10 mouse cellular contexts compared by ENCODE assay signal in the genomic region with DNA sequence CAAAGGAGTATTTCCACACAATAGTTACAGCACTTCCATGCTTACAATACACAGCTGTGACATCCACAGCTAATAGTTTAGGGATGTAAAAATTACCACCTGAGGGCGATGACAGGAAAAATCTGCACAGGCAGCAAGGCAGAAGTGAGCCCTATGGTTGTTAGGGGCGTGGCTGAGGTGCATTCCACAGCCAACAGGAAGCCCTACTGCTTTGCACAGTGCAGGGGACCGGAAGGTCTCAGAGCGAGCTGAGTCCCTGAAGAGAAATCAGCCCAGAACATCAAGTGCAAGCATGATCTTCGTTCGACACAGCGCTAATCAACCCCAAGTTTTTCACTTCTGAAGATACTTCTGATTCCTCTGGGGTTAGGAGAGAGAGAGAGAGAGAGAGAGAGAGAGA. TPM values are rescaled to one million over a fixed set of nuclear protein-coding genes. Genes with fewer than 3 reads are reported as not detected.
DNase-seq lines count a peak whose midpoint lies in the region; ATAC-seq and TF ChIP-seq lines count a peak whose summit lies in the region.
"Had no signal": no experiment of that assay in that cellular context is flagged by ENCODE, and none has a peak within 500 bp of the region (broad histone marks: within the 10 kb centered on the region; RNA-seq: fewer than 3 reads in every experiment).

No protein-coding gene starts in this region.

- no peak overlapping the region for H3K4me2 ChIP-seq in intestine, embryonic 15.5 days (replicated peaks)
- no peak overlapping the region for H3K4me2 ChIP-seq in hindbrain, embryonic 16.5 days (ENCODE audit: low read length)

- no peak overlapping the region for H3K9ac ChIP-seq in intestine, embryonic 15.5 days
- H3K9ac ChIP-seq in hindbrain, embryonic 16.5 days (ENCODE audit: low read depth, low read length): no peak overlapping the region

- peak; percentile 82 for DNase-seq in CD4-positive, CD25-positive, alpha-beta regulatory T cell, adult 2 months (ENCODE audit: low read depth, low spot score)
- peak; percentile 11 for DNase-seq in spleen, adult 12 weeks (ENCODE audit: low spot score)
- no peak for DNase-seq in left cerebral cortex, adult 2 months (ENCODE audit: extremely low spot score in 1 of 2, low spot score in 2 of 2)
- DNase-seq in cerebellum, postnatal 25 days: no peak
- no peak for DNase-seq in right cerebral cortex, postnatal 10 days (ENCODE audit: low spot score in 2 of 2)
- DNase-seq: adrenal gland, postnatal 14 days had no signal

- no peak overlapping the region for H3K4me3 ChIP-seq in intestine, embryonic 15.5 days (replicated peaks)
- H3K4me3 ChIP-seq in left cerebral cortex, adult 2 months: no peak overlapping the region
- H3K4me3 ChIP-seq in hindbrain, embryonic 16.5 days (ENCODE audit: low read length): no peak overlapping the region
- H3K4me3 ChIP-seq: erythroblast, embryonic 14.5 days had no signal

- H3K9me3 ChIP-seq in intestine, embryonic 15.5 days: no peaks in the 10 kb centered on the region
- no peaks in the 10 kb centered on the region for H3K9me3 ChIP-seq in hindbrain, embryonic 16.5 days (ENCODE audit: control insufficient read depth, low read length)

- TF ChIP-seq CTCF in left cerebral cortex, adult 2 months (IDR thresholded peaks at IDR 0.05): no peak

- peak; percentile 99 for ATAC-seq in activated CD4-positive, CD25-positive, alpha-beta regulatory T cell, adult 4 months
- peak; percentile 69 for ATAC-seq in intestine, embryonic 15.5 days
- ATAC-seq in hindbrain, embryonic 16.5 days: no peak

- intact Hi-C loops in left cerebral cortex, adult 2 months (cut with DNase I): no loop called here

- 38% methylated on average over 7 of the region's 7 CpGs for WGBS in intestine, embryonic 15.5 days
- WGBS in hindbrain, embryonic 16.5 days: 56% methylated on average over 7 of the region's 7 CpGs

- H3K27ac ChIP-seq in intestine, embryonic 15.5 days: no peak overlapping the region
- H3K27ac ChIP-seq in left cerebral cortex, adult 2 months: no peak overlapping the region
- no peak overlapping the region for H3K27ac ChIP-seq in hindbrain, embryonic 16.5 days (ENCODE audit: low read depth, low read length)

- H3K27me3 ChIP-seq in intestine, embryonic 15.5 days (replicated peaks): no peaks in the 10 kb centered on the region
- no peaks in the 10 kb centered on the region for H3K27me3 ChIP-seq in hindbrain, embryonic 16.5 days (replicated peaks; ENCODE audit: control insufficient read depth, insufficient read depth, low read length)

- H3K4me1 ChIP-seq in intestine, embryonic 15.5 days (replicated peaks): no peaks in the 10 kb centered on the region
- no peaks in the 10 kb centered on the region for H3K4me1 ChIP-seq in hindbrain, embryonic 16.5 days (ENCODE audit: control insufficient read depth, insufficient read depth, low read depth, low read length)

- H3K36me3 ChIP-seq in intestine, embryonic 15.5 days: no peaks in the 10 kb centered on the region
- H3K36me3 ChIP-seq in hindbrain, embryonic 16.5 days (ENCODE audit: control insufficient read depth, insufficient read depth, low read length): no peaks in the 10 kb centered on the region

RNA-seq across cellular contexts. Expression of gene Acp6, which starts 34.4 kb away (rescaled TPM):
- 10 to 100 TPM; 29.4 to 32.1 TPM for polyA plus RNA-seq in activated CD4-positive, CD25-positive, alpha-beta regulatory T cell, adult 4 months (2017; shearing (Covaris generic))
- polyA plus RNA-seq in intestine, embryonic 15.5 days (2015; fragmentation: Nextera tagmentation; extraction: Ambion mirVana): 49.7 and 50.1 TPM in 2 replicates
- total RNA-seq in left cerebral cortex, adult 2 months (2021): 10 to 100 TPM; 26.1 to 32.1 TPM
- 22.1 and 24.2 TPM in 2 replicates for polyA plus RNA-seq in hindbrain, embryonic 16.5 days (2015; fragmentation: Nextera tagmentation; extraction: Ambion mirVana)

Comparison
In these comparisons a context has a peak if more than half of its experiments do, and no peak if none do; other contexts are left out.
1. DNase-seq: peak in CD4-positive, CD25-positive, alpha-beta regulatory T cell, adult 2 months (single experiment) and spleen, adult 12 weeks (single experiment); none in left cerebral cortex, adult 2 months (0 of 2), cerebellum, postnatal 25 days (0 of 2) and right cerebral cortex, postnatal 10 days (0 of 2).